Mouse (Mus musculus): ENCODE data around the gene Msrb3. TPM values are rescaled to one million over a fixed set of nuclear protein-coding genes. Genes with fewer than 3 reads are reported as not detected.
A peak's percentile ranks its signal among the peaks of the same experiment; 100 is the strongest.

Msrb3 gene
- total RNA-seq, 4 experiments from 2014 or later = 84.9 to 110 (median 102) TPM

GRCm38 (mm10) chr10:120898357-120898756 is 544 bp downstream of the Msrb3 start:
- DNase-seq (ENCODE audit: low spot score) = no peak

GRCm38 (mm10) chr10:120895899-120896289 is 3.0 kb downstream of the Msrb3 start:
- DNase-seq (ENCODE audit: low spot score) = no peak

GRCm38 (mm10) chr10:120894978-120895898 is 3.7 kb downstream of the Msrb3 start:
- DNase-seq (ENCODE audit: low spot score) = no peak

GRCm38 (mm10) chr10:120893938-120894337 is 5.0 kb downstream of the Msrb3 start:
- no peak for DNase-seq (ENCODE audit: low spot score)

GRCm38 (mm10) chr10:120891131-120891530 is 7.8 kb downstream of the Msrb3 start:
- DNase-seq (ENCODE audit: low spot score) = no peak

GRCm38 (mm10) chr10:120890592-120890991 is 8.3 kb downstream of the Msrb3 start:
- no peak for DNase-seq (ENCODE audit: low spot score)

- DNase-seq (ENCODE audit: low spot score) = no peak
Measured at GRCm38 (mm10) chr10:120888531-120888930, 10.4 kb downstream of the Msrb3 start.

GRCm38 (mm10) chr10:120884220-120884619 is 14.7 kb downstream of the Msrb3 start:
- no peak for DNase-seq (ENCODE audit: low spot score)

- no peak for DNase-seq (ENCODE audit: low spot score)
Measured at GRCm38 (mm10) chr10:120883732-120884131, 15.2 kb downstream of the Msrb3 start.

GRCm38 (mm10) chr10:120883069-120883415 is 15.9 kb downstream of the Msrb3 start:
- DNase-seq (ENCODE audit: low spot score) = no peak

- peak; percentile 45 for DNase-seq (ENCODE audit: low spot score)
Measured at GRCm38 (mm10) chr10:120882347-120883068, 16.4 kb downstream of the Msrb3 start.

GRCm38 (mm10) chr10:120876549-120877270 is 22.2 kb downstream of the Msrb3 start:
- DNase-seq (ENCODE audit: low spot score) = no peak

GRCm38 (mm10) chr10:120875672-120876463 is 23.0 kb downstream of the Msrb3 start:
- DNase-seq (ENCODE audit: low spot score) = peak; percentile 86

GRCm38 (mm10) chr10:120874261-120874660 is 24.6 kb downstream of the Msrb3 start:
- no peak for DNase-seq (ENCODE audit: low spot score)

- no peak for DNase-seq (ENCODE audit: low spot score)
Measured at GRCm38 (mm10) chr10:120873646-120874201, 25.2 kb downstream of the Msrb3 start.

GRCm38 (mm10) chr10:120872483-120872862 is 26.4 kb downstream of the Msrb3 start:
- DNase-seq (ENCODE audit: low spot score) = peak; percentile 41

- no peak for DNase-seq (ENCODE audit: low spot score)
Measured at GRCm38 (mm10) chr10:120871630-120872482, 27.0 kb downstream of the Msrb3 start.

GRCm38 (mm10) chr10:120871096-120871495 is 27.8 kb downstream of the Msrb3 start:
- no peak for DNase-seq (ENCODE audit: low spot score)

GRCm38 (mm10) chr10:120869241-120869775 is 29.6 kb downstream of the Msrb3 start:
- DNase-seq (ENCODE audit: low spot score) = no peak

GRCm38 (mm10) chr10:120864446-120864845 is 34.5 kb downstream of the Msrb3 start:
- peak; percentile 64 for DNase-seq (ENCODE audit: low spot score)

All from heart, adult 8-10 months (tissue).